Mouse (Mus musculus): ENCODE measurements around the gene Elp4. TPM values are rescaled to one million over a fixed set of nuclear protein-coding genes. Genes with fewer than 3 reads are reported as not detected.

Elp4 gene
- polyA plus RNA-seq, 1 experiment from 2014 or later, result 22.8 TPM

GRCm38 (mm10) chr2:105682634-105683351, 221.6 kb downstream of the Elp4 start:
- no peak for TF ChIP-seq CTCF (IDR thresholded peaks at IDR 0.05; ENCODE audit: low read depth)
- H3K9me3 ChIP-seq (replicated peaks; ENCODE audit: low read length), result no peaks in the 10 kb centered on the region
- H3K27me3 ChIP-seq (ENCODE audit: insufficient read depth, low read length), result peaks cover 94% of the 10 kb centered on the region
- H3K27ac ChIP-seq, result no peak overlapping the region
- H3K36me3 ChIP-seq (ENCODE audit: insufficient read depth, low read length), result no peaks in the 10 kb centered on the region
- WGBS, result 2% methylated on average over 21 of the region's 21 CpGs
- H3K4me2 ChIP-seq (ENCODE audit: low read length), result no peak overlapping the region
- no peak overlapping the region for H3K9ac ChIP-seq (ENCODE audit: low read depth, low read length)
- H3K4me1 ChIP-seq (replicated peaks; ENCODE audit: insufficient read depth, low read length), result no peaks in the 10 kb centered on the region
- no peak overlapping the region for H3K4me3 ChIP-seq (replicated peaks; ENCODE audit: low read depth, low read length)
- ATAC-seq (replicated peaks; ENCODE audit: low FRiP score, low read depth) (no peak), DNase-seq (ENCODE audit: low spot score) (no peak)

- DNase-seq (ENCODE audit: low spot score) (no peak), ATAC-seq (replicated peaks; ENCODE audit: low FRiP score, low read depth) (no peak)
- H3K9ac ChIP-seq (ENCODE audit: low read depth, low read length), result no peak overlapping the region
- H3K36me3 ChIP-seq (ENCODE audit: insufficient read depth, low read length), result no peaks in the 10 kb centered on the region
- H3K9me3 ChIP-seq (replicated peaks; ENCODE audit: low read length), result no peaks in the 10 kb centered on the region
- H3K4me3 ChIP-seq (replicated peaks; ENCODE audit: low read depth, low read length), result no peak overlapping the region
- H3K4me2 ChIP-seq (ENCODE audit: low read length), result no peak overlapping the region
- WGBS, result 1% methylated on average over 23 of the region's 23 CpGs
- TF ChIP-seq CTCF (IDR thresholded peaks at IDR 0.05; ENCODE audit: low read depth), result no peak
- H3K4me1 ChIP-seq (replicated peaks; ENCODE audit: insufficient read depth, low read length), result no peaks in the 10 kb centered on the region
- no peak overlapping the region for H3K27ac ChIP-seq
- H3K27me3 ChIP-seq (ENCODE audit: insufficient read depth, low read length), result peaks cover 94% of the 10 kb centered on the region
These were observed 222.3 kb downstream of the Elp4 start for GRCm38 (mm10) chr2:105682011-105682501.

DNA sequence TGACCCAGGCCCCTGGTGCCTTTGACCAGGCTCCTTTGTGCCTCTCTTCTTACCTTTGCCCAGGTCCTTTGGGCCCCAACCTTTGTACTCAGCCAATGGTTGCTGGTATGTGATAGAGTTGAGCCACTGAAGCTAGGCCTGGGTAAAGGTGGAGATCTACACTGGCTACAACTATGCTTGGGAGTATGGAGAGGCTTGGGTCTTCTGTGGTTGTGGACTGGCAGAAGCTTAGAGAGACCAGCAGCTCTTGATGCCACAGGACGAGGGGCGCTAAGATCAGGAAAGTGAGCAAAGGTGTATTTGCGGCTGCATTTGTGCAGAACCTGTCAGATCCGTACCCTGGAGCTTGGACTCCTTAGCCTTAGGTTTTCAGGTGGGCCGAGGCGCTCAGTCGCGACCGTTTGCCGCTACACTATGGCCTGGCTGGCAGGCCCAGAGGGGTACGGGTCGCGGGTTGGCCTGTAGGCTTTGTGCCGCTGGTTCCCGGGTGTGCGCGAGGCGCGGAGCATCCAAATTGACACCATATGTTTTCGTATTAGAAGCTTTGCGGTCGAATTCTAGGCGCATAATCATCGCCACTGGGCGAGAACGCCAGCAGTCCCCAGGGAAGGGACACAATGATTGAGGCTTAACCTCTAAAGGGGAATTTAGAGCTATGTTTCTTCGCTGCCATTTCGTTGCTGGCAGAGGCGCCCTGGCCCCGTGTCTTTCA, 223.2 kb downstream of the Elp4 start:
- H3K9me3 ChIP-seq (replicated peaks; ENCODE audit: low read length), result no peaks in the 10 kb centered on the region
- DNase-seq (ENCODE audit: low spot score) (no peak), ATAC-seq (replicated peaks; ENCODE audit: low FRiP score, low read depth) (no peak)
- H3K4me2 ChIP-seq (ENCODE audit: low read length), result no peak overlapping the region
- H3K27ac ChIP-seq, result no peak overlapping the region
- 2% methylated on average over 30 of the region's 30 CpGs for WGBS
- no peak overlapping the region for H3K9ac ChIP-seq (ENCODE audit: low read depth, low read length)
- no peak for TF ChIP-seq CTCF (IDR thresholded peaks at IDR 0.05; ENCODE audit: low read depth)
- H3K4me1 ChIP-seq (replicated peaks; ENCODE audit: insufficient read depth, low read length), result 0 out of 2 replicates have a peak, but pooled peaks cover 4% of the 10 kb centered on the region
- no peak overlapping the region for H3K4me3 ChIP-seq (replicated peaks; ENCODE audit: low read depth, low read length)
- no peaks in the 10 kb centered on the region for H3K36me3 ChIP-seq (ENCODE audit: insufficient read depth, low read length)
- H3K27me3 ChIP-seq (ENCODE audit: insufficient read depth, low read length), result peaks cover 94% of the 10 kb centered on the region

GRCm38 (mm10) chr2:105680146-105680998, 224.0 kb downstream of the Elp4 start:
- H3K36me3 ChIP-seq (ENCODE audit: insufficient read depth, low read length), result no peaks in the 10 kb centered on the region
- WGBS, result 4% methylated on average over 24 of the region's 24 CpGs

DNA sequence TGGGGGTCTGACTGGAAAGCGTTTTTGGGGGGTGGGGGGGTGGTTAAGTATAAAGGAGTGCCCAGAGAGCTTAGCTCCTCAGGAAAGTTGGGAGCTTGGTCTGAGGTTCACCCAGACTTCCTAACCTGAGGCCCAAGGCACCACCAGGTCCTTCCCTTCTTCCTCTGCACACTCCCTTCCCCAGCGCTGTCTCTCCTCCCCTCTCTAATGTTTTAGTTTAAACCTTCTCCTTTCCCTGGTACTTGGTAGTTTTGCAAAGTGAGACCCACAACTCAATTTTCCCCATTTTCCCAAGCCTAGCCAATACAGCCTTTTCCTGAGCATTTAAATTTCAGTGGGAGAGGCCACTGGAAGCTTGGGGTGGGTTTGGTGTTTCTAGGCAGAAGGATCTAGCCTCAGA, 225.0 kb downstream of the Elp4 start:
- Histone ChIP-seq H3K27me3 (ENCODE audit: insufficient read depth, low read length) (peaks cover 91% of the 10 kb centered on the region), H3K9me3 (replicated peaks; ENCODE audit: low read length) (no peaks in the 10 kb centered on the region), H3K36me3 (ENCODE audit: insufficient read depth, low read length) (no peaks in the 10 kb centered on the region), H3K27ac (no peak overlapping the region), H3K9ac (ENCODE audit: low read depth, low read length) (no peak overlapping the region), H3K4me2 (ENCODE audit: low read length) (no peak overlapping the region), H3K4me1 (replicated peaks; ENCODE audit: insufficient read depth, low read length) (peaks cover 10% of the 10 kb centered on the region; the same call in 1 of the 2 replicates), H3K4me3 (replicated peaks; ENCODE audit: low read depth, low read length) (no peak overlapping the region)
- DNase-seq (ENCODE audit: low spot score) (no peak), ATAC-seq (replicated peaks; ENCODE audit: low FRiP score, low read depth) (no peak)
- TF ChIP-seq CTCF (IDR thresholded peaks at IDR 0.05; ENCODE audit: low read depth), result no peak
- 7% methylated on average over 2 of the region's 2 CpGs for WGBS

More at GRCm38 (mm10) chr2:105680146-105680998, 224.0 kb downstream of the Elp4 start:
- DNase-seq (ENCODE audit: low spot score) (no peak), ATAC-seq (replicated peaks; ENCODE audit: low FRiP score, low read depth) (peak; percentile 45; the same call in 1 of the 2 replicates)
- H3K4me2 ChIP-seq (ENCODE audit: low read length), result no peak overlapping the region
- H3K9me3 ChIP-seq (replicated peaks; ENCODE audit: low read length), result no peaks in the 10 kb centered on the region
- H3K9ac ChIP-seq (ENCODE audit: low read depth, low read length), result no peak overlapping the region
- TF ChIP-seq CTCF (IDR thresholded peaks at IDR 0.05; ENCODE audit: low read depth), result no peak
- 0 out of 2 replicates have a peak, but pooled peaks cover 4% of the 10 kb centered on the region for H3K4me1 ChIP-seq (replicated peaks; ENCODE audit: insufficient read depth, low read length)
- H3K27ac ChIP-seq, result no peak overlapping the region
- no peak overlapping the region for H3K4me3 ChIP-seq (replicated peaks; ENCODE audit: low read depth, low read length)
- peaks cover 91% of the 10 kb centered on the region for H3K27me3 ChIP-seq (ENCODE audit: insufficient read depth, low read length)

DNA sequence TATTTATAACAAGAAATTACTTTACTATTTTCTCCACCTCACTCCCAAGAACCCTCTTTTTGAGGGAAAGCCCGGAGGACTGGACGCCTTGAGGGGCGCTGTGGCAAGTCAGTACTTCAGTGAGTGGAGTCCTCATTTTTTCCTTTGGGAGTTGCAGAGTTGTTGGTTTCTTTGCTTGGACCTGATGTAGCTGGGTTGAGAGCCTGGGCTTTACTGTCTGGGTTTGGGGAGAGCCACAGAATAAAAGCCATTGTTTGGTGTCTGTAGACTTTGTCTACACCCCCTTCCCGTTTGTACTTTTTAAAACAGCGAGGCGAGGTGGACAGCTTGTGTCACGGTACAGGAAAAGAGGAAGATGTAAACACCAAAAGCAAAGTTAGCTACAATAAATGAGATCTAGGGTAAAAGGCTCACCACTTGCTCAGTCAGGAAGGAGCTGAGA, 225.5 kb downstream of the Elp4 start:
- H3K36me3 ChIP-seq (ENCODE audit: insufficient read depth, low read length), result no peaks in the 10 kb centered on the region
- H3K27ac ChIP-seq, result no peak overlapping the region
- peaks cover 10% of the 10 kb centered on the region; the same call in 1 of the 2 replicates for H3K4me1 ChIP-seq (replicated peaks; ENCODE audit: insufficient read depth, low read length)
- H3K4me3 ChIP-seq (replicated peaks; ENCODE audit: low read depth, low read length), result no peak overlapping the region
- peaks cover 92% of the 10 kb centered on the region for H3K27me3 ChIP-seq (ENCODE audit: insufficient read depth, low read length)
- no peak for TF ChIP-seq CTCF (IDR thresholded peaks at IDR 0.05; ENCODE audit: low read depth)
- DNase-seq (ENCODE audit: low spot score) (no peak), ATAC-seq (replicated peaks; ENCODE audit: low FRiP score, low read depth) (no peak)
- no peak overlapping the region for H3K4me2 ChIP-seq (ENCODE audit: low read length)
- H3K9me3 ChIP-seq (replicated peaks; ENCODE audit: low read length), result no peaks in the 10 kb centered on the region
- H3K9ac ChIP-seq (ENCODE audit: low read depth, low read length), result no peak overlapping the region
- WGBS, result 3% methylated on average over 7 of the region's 7 CpGs

Data from kidney, postnatal 0 days (tissue).